Mouse (Mus musculus) kidney, adult 2 months (tissue): ENCODE data around the gene Rap1gap. TPM values are rescaled to one million over a fixed set of nuclear protein-coding genes. Genes with fewer than 3 reads are reported as not detected.
A peak's percentile ranks its signal among the peaks of the same experiment; 100 is the strongest.

Source experiments
- DNase-seq: peaks from one replicate; pipeline ENCODE4 v3.0.0; 2021
- H3K27ac ChIP-seq: fragments of 200-500 bp; 2 replicates; pipeline ENCODE4 v1.5.1; 2012; ENCODE audit warnings: low read depth, low read length, control low read depth, inconsistent platforms; ENCODE audit not compliant: insufficient read depth
- H3K27me3 ChIP-seq: fragments of 200-500 bp; replicated peaks from 2 replicates; pipeline ENCODE4 v1.6.1; 2012; ENCODE audit warnings: mild to moderate bottlenecking, moderate library complexity, low read length, inconsistent platforms; ENCODE audit not compliant: control insufficient read depth, insufficient read depth
- H3K36me3 ChIP-seq: fragments of 200-500 bp; 2 replicates; pipeline ENCODE4 v1.6.1; 2012; ENCODE audit warnings: mild to moderate bottlenecking, moderate library complexity, low read length, inconsistent platforms; ENCODE audit not compliant: control insufficient read depth, insufficient read depth
- H3K4me1 ChIP-seq: fragments of 200-500 bp; 2 replicates; pipeline ENCODE4 v1.6.1; 2011; ENCODE audit warnings: low read length; ENCODE audit not compliant: control insufficient read depth, insufficient read depth
- H3K4me3 ChIP-seq: fragments of 200-500 bp; 2 replicates; pipeline ENCODE4 v1.5.1; 2011; ENCODE audit warnings: mild to moderate bottlenecking, low read depth, low read length, control low read depth; ENCODE audit not compliant: insufficient read depth
- CTCF ChIP-seq: fragments of 200-500 bp; conservative IDR thresholded peaks from 2 replicates; pipeline ENCODE4 v1.5.1; 2011; ENCODE audit warnings: low read depth, mild to moderate bottlenecking, control low read depth, low read length, moderate library complexity, mixed read lengths; ENCODE audit not compliant: insufficient read depth, insufficient read length
- POLR2A ChIP-seq: fragments of 200-500 bp; IDR thresholded peaks from one replicate; pipeline ENCODE4 v1.6.1; 2011; ENCODE audit warnings: low read depth, low read length, control low read depth
- WGBS: fragments of 180-500 bp; shearing (Covaris S2); methylation state at CpG from one replicate; pipeline ENCODE4 v1.1.7; 2018; 5-methylcytosine and 5-hydroxymethylcytosine counted together
- polyA plus RNA-seq: library from polyadenylated mRNA; depleted of rRNA; stranded (reverse); fragments of >200 nt; gene quantifications from 2 replicates; pipeline ENCODE4 v1.2.3, GENCODE M21; 2012

Rap1gap gene
- polyA plus RNA-seq, 1 experiment: 213 TPM

DNA sequence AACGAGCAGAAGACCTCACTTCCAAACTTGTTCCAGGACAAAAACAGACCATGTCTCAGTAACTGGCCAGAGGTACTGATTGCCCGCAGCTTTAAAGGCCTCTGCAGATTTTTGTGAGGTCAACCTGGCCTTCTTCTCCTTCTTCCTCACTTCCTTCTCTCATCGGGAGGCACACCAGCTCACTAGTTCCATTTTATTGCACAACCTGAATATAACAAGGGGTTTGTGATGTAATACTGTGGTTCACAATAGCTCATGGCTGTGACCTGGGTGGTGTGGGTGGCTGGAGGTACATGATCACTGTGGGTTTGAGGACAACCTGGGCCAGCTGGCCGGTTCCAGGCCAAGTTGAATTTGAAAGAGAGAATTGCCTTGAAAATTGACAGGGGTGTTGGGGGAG lies 31.1 kb upstream of the Rap1gap start:
- 81% methylated on average over 4 of the region's 4 CpGs for WGBS
- no peak for TF ChIP-seq POLR2A
- no peak for TF ChIP-seq CTCF
- Histone ChIP-seq H3K27me3 (no peaks in the 10 kb centered on the region), H3K4me3 (no peak overlapping the region), H3K36me3 (peaks cover 12% of the 10 kb centered on the region), H3K27ac (no peak overlapping the region), H3K4me1 (no peaks in the 10 kb centered on the region)
- no peak for DNase-seq

DNA sequence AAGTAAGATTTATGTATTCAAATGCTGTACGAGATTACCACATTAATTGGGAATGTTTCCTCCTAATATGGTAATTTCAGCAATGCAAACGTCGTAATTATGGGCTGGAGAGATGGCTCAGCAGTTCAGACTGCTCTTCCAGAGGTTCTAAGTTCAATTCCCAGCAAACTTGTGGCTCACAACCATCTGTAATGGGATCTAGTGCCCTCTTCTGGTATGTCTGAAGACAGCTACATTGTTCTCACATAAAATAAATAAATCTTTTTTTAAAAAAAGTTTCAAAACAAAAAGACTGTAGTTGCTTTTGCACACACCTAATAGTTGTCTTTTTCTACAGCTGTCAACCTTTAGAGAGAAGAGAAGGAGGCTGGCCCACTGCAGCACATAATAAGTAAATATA lies 27.9 kb upstream of the Rap1gap start:
- no peak for DNase-seq
- Histone ChIP-seq H3K27ac (no peak overlapping the region), H3K4me3 (no peak overlapping the region), H3K4me1 (no peaks in the 10 kb centered on the region; the same call in 1 of the 2 replicates), H3K27me3 (no peaks in the 10 kb centered on the region), H3K36me3 (peaks cover 10% of the 10 kb centered on the region)
- no peak for TF ChIP-seq POLR2A
- TF ChIP-seq CTCF: no peak
- 70% methylated on average over 3 of the region's 3 CpGs for WGBS

DNA sequence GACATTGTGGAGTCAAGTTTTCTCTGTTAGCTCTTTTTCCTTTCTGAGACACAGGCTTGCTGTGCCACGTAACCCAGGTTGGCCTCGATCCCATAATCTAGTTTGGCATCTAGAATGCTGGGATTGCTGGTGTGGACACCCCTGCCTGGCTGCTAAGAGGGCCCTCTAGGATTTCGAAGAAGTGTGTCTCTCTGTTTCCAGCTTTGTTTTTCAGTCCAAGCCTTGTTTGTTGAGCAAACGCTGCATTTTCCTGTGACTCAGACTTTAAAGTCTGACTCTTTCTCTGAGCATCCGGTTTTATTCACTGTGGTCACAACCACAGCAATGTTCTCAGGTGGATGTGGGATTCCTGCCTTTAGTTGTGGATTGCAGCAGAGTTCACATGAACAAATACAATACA lies 23.0 kb upstream of the Rap1gap start:
- Histone ChIP-seq H3K4me3 (no peak overlapping the region), H3K27ac (peak overlapping the region; percentile 65), H3K27me3 (no peaks in the 10 kb centered on the region), H3K4me1 (no peaks in the 10 kb centered on the region; the same call in 1 of the 2 replicates), H3K36me3 (peaks cover 7% of the 10 kb centered on the region; the same call in 1 of the 2 replicates)
- 41% methylated on average over 5 of the region's 5 CpGs for WGBS
- TF ChIP-seq CTCF: no peak
- TF ChIP-seq POLR2A: no peak
- no peak for DNase-seq

GRCm38 (mm10) chr4:137642101-137642500 lies 22.4 kb upstream of the Rap1gap start:
- peak overlapping the region; percentile 70; the same call in 1 of the 2 replicates for H3K27ac ChIP-seq
- no peaks in the 10 kb centered on the region for H3K27me3 ChIP-seq
- peak; percentile 22 for DNase-seq
- peaks cover 7% of the 10 kb centered on the region; the same call in 1 of the 2 replicates for H3K36me3 ChIP-seq
- TF ChIP-seq POLR2A (no peak), CTCF (no peak)
- 36% methylated on average over 2 of the region's 2 CpGs for WGBS
- H3K4me3 ChIP-seq: no peak overlapping the region
- H3K4me1 ChIP-seq: no peaks in the 10 kb centered on the region; the same call in 1 of the 2 replicates

- no peaks in the 10 kb centered on the region; the same call in 1 of the 2 replicates for H3K4me1 ChIP-seq
- no peak for DNase-seq
- peaks cover 3% of the 10 kb centered on the region for H3K36me3 ChIP-seq
- WGBS: 83% methylated on average over 2 of the region's 2 CpGs
- H3K4me3 ChIP-seq: no peak overlapping the region
- H3K27me3 ChIP-seq: no peaks in the 10 kb centered on the region
- TF ChIP-seq CTCF (no peak), POLR2A (no peak)
- H3K27ac ChIP-seq: peak overlapping the region; percentile 67; the same call in 1 of the 2 replicates
These were observed 21.1 kb upstream of the Rap1gap start for GRCm38 (mm10) chr4:137643459-137643858.

- H3K27ac ChIP-seq: no peak overlapping the region
- no peak for TF ChIP-seq CTCF
- no peak for TF ChIP-seq POLR2A
- no peaks in the 10 kb centered on the region; the same call in 1 of the 2 replicates for H3K4me1 ChIP-seq
- no peak overlapping the region for H3K4me3 ChIP-seq
- peaks cover 3% of the 10 kb centered on the region for H3K36me3 ChIP-seq
- DNase-seq: no peak
- H3K27me3 ChIP-seq: no peaks in the 10 kb centered on the region
These were observed 18.3 kb upstream of the Rap1gap start for GRCm38 (mm10) chr4:137646262-137646661.

DNA sequence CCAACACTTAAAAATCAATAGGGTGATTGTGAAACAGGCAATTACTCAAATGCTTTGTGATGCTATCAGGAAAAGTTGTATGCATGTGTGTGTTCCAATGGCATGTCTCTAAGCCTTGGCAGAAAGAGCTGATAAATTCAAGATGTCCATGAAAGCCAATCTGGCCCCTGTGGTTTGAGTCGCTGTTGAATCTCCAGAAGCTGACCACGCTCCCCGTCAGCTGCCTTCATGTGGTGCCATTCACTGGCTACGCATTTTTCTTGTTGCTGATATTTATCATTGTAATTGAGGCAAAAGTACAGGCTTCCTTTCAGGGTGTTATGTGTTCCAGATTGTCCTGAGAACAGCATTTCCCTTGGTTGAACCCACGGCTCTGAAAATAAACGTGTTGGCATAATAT lies 16.9 kb upstream of the Rap1gap start:
- H3K36me3 ChIP-seq: peaks cover 4% of the 10 kb centered on the region
- H3K27ac ChIP-seq: no peak overlapping the region
- TF ChIP-seq CTCF: no peak
- TF ChIP-seq POLR2A: no peak
- no peak overlapping the region for H3K4me3 ChIP-seq
- WGBS: 82% methylated on average over 6 of the region's 6 CpGs
- H3K27me3 ChIP-seq: no peaks in the 10 kb centered on the region
- DNase-seq: no peak
- no peaks in the 10 kb centered on the region; the same call in 1 of the 2 replicates for H3K4me1 ChIP-seq
